Mouse (Mus musculus): ENCODE results near the gene Filip1.

DNA sequence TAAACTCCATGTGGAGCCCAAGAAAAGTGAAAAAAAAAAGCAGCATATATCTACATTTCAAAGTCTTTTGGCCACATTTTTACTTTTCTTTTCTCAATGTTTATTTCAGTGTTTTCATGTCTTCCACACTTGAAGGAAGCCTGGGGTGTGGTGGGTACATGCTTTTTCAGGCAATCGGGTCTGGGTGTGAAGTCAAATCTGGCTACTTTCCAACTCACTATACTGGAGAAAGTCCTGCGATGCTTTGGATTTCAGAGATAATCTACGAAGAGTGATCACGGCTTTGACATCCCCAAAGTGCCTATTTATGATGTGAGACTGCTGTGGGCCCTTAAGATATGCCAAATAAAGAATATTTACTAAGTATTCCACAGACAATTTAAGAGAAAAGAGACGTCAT lies 57.7 kb downstream of the Filip1 start:
- TF ChIP-seq CTCF (IDR thresholded peaks at IDR 0.05; ENCODE audit: control insufficient read depth, insufficient read depth, insufficient read length) = no peak
- TF ChIP-seq MYOD1 (IDR thresholded peaks at IDR 0.05; ENCODE audit: control insufficient read depth, insufficient read length, low read depth) = no peak
- no peak for TF ChIP-seq FOSL1 (IDR thresholded peaks at IDR 0.05; ENCODE audit: insufficient read depth, low read length, poor library complexity, severe bottlenecking)
- TF ChIP-seq MAX (IDR thresholded peaks at IDR 0.05) = no peak
- no peak for TF ChIP-seq CEBPB (IDR thresholded peaks at IDR 0.05; ENCODE audit: low read depth)
- TF ChIP-seq USF1 (IDR thresholded peaks at IDR 0.05; ENCODE audit: low read depth) = no peak
- TF ChIP-seq MYOG (IDR thresholded peaks at IDR 0.05; ENCODE audit: control insufficient read depth, extremely low read depth, insufficient read length) = no peak

Data from C2C12 (cell line).